Mouse (Mus musculus) thymus, postnatal 4 days (tissue): Measurements from ENCODE around the gene Acsl4.

ENCODE experiments used
- DNase-seq: peaks from one replicate; pipeline ENCODE4 v3.0.0; 2021

Acsl4 gene

DNA sequence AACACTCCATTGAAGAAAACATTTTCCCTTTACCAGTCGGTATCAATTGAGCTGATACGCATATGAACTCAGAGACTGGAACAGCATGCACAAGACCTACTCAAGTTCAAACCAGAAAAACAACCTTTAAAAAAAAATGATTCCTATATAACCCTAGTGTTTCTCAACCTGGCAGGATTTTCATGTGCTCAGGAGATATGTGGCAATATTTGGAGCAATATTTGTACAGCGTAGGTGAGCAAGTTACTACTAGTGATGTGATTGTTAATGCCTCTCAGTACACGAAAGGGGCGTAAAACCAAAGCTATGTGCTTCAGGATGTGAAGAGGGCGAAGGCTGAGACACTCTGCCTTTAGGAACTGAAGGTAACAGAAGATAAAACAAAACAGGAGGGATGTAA is 54.1 kb downstream of the Acsl4 start:
- no peak for DNase-seq

DNA sequence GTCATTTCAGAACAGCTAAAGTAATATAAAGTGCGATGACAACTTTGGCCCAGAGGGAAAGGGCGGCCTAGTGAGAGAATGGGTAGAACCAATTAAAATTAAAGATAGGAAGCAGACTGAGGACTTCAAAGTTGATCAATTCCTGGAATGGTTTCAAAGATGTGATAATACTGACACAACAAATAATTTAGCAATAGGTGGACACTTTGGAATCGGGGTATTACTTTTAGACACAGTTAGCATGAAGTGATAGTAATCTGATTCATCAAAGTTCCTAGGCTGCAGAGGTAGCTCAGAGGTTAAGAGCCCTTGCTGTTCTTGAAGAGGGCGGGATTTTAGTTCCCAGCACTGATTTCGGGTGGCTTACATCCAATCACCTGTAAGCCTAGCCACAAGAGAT is 54.8 kb downstream of the Acsl4 start:
- DNase-seq = no peak

DNA sequence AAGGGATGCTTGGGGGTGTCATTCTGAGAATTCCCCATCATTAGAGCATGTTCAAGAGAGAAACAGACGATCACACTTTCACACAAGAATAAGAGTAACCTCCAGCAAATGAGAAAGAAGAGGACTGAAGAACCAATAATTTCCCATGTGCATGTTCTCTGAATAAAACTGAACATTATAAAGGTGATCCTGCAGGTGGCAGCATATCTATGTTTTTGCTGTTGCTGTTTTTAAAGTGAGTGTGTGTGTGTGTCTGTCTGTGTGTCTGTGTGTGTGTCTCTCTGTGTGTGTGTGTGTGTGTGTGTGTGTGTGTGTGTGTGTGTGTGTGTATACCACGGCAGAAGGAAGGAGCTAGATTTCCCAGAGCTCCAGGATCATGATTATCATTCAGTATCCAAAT is 64.6 kb downstream of the Acsl4 start:
- DNase-seq = peak; percentile 12

DNA sequence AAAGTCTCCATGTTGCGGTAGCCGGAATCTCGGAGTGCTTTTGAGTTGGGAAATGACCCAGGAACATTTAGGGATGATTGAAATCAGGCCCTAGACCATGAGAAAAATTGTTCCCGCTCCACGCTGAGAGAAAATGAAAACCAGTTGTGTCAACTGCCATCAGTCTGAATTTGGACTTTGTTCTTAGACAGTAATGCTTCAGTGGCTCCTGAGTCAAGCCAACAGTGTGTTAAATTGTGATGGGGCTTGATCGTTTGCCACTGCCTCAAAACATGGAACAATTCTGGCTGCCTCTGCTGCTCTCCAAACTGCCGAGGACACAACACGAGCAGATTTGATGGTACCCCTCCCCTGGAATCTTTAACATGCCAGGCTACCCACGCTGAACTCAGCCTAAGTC is 74.2 kb downstream of the Acsl4 start:
- DNase-seq = no peak

DNA sequence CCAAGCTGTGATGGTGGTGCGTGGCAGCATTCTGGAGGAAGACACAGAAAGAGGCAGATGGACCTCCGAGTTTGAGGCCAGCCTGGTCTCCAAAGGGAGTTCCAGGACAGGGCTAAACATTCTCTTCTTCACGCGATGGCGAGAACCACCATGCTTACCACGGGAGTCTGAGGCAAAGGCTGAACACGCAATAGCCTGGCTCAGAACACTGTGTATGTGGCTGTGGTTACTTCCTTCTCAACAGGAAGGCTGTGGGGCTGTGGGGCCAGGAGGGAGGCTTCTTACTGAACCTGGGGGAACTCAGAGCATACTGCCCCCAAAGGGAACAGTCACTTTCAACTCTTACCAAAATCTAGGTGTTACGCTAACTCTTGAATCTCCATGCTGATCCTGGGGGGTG is 75.1 kb downstream of the Acsl4 start:
- DNase-seq = peak; percentile 24

DNA sequence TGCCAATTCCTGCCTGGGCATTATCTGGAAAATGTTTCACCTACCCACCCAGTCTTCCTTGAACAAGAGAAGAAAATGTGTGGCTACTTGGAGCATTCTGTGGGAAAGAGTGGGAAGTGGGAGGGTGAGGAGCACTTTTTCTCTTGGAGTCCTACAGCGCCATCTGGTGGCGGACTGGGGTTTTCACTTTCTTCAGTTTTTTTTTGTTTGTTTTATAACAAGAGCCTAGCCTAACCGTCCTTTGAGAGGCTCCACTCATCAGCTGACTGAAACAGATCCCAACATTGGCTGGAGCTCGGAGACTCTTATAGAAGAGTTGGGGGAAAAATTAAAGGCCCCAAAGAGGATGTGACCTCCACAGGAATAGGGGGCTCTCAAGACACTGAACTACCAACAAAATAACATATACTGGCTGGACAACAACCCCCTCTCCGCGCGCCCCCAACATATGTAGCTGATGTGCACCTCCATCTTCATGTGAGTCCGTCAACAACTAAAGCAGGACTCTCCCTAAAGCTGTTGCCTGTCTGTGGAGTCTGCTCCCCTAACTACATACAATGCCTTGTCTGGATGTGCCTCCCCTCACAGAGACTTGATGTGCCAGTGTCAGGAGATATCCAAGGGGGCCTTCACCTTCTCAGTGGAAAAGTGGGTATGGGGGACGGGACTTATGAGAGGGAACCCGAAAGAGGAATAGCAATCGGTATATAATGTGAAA is 75.9 kb downstream of the Acsl4 start:
- peak; percentile 66 for DNase-seq

DNA sequence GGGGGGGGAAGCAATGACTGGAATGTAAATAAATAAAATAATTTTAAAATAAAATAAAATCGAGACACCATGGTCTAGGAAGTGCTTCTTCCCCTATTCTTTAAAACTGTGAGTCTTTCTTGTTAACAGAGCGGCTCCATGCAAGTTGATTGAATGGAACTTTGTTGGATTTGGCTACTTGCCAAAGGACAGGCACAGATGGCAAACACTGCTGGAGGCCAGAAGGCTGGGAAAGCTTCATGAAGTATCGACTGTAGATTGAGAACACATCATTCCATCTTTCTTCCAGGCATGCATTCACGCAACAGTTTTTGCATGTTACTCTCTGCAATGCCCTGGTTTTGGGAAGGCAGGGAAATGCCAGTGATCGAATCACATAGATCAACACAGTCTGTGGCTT is 79.9 kb downstream of the Acsl4 start:
- no peak for DNase-seq

DNA sequence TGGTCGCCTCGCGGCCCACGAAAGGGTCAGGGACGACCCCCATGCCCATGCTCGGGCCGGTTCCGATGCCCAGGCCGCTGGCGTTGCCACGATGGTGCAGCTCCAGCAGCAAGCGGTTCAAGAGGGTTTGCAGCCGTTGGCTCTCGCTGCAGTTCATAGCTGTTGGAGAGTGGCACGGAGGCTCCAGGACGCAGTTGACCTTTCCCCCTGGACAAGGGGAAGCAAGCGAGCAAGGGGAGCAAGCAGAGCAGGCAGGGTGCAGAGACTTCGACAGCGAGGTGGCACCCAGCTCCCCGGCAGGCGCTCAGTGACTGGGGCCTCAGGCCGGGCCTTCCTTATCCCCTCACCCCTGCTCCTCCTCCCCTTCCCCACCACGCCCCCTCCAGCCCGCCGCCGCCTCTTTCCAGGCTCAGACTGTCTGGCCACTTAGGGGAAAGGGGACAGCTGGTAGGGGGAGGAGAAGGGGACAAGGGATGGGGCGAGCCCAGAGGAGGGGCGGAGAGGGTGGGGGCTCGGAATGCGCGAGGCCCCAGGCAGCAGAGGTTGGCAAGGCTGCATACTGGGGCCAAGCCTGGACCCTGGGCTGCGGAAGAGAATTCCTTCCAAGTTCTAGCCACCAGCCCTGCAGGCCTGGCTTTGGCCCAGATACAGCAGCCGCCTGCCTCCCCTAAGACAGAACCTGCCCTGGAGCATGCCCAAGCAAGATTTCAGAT is 84.3 kb downstream of the Acsl4 start, which contains the start of gene Kcne1l:
TSS of gene Kcne1l (minus strand) at position 426 of the 713 bp plus-strand sequence.
- DNase-seq = no peak

DNA sequence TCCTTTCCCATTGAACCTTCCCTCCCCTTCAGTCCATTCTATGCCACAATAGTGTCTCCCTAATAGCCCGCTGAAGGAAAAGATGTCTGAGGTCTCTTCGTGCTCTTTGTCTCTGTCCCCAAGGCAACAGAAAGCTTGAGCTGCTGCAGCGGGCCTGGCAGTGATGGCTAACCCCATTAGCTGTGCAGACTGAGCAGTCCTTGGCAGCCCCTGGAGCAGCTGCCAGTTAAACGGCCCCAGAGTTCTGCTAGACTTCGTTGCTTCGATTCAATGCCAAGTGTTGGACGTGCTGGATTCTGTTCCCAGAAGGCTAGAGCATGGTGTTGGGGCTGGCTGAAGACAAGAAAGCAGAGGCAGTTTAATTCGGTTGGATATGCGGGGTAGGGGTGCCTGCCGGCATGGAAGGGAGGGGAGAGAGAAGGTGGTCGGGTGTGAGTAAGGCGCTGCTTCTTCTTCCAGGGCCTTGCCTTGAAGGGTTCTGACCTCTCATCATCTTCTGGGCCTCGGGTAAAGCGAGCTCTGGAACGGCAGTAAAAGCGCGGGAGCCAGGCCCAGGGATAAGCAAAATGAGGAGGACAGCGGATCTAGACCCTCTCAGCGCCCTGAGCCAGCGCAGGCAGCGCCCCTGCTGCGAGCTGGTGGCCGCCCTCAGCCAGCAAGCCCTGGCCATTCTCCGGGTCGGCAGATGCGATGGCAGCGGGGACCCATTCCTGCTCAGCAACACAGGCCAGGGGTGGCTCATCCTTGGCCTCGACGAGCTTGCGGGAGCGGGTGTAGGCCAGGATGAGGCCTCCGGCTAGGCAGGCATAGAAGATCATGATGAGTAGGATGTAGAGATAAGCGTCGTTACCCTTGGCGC is 85.1 kb downstream of the Acsl4 start:
- no peak for DNase-seq

DNA sequence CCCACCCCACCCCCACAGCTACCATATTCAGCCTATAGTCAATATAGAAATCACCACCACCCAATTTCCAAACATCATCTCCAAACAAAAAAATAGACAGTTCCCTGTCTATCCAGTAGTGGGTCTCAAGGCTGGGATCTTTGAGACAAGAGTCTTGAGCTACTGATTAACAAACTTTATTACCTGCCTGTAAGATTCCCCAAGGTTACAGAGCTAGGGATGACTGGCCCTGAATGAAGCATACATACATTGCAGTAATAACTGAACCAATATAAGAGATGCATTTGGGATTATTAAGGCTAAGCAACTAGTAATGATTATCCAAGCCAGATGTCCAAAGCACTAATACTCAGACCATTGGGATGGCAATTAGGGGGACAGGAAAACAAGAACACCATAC is 85.7 kb downstream of the Acsl4 start:
- DNase-seq = no peak

DNA sequence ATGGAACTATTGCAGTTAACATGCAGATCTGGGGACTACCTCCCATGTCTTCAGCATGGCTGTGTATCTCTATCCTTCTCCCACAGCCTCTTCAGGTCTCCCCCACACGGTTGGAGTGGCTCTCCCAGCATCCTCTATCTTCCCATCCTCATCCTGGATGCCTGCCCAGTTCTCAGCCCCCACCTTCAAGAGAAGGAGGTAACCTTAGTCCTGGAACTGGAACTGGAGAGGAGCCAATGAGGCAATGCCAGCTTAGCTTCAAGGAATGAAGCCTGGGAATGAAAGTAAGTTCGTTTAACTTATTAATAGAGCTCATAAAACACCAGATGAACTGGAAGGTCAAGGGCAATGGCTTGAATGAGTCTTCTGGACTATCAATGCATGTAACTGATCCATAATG is 86.9 kb downstream of the Acsl4 start:
- no peak for DNase-seq

DNA sequence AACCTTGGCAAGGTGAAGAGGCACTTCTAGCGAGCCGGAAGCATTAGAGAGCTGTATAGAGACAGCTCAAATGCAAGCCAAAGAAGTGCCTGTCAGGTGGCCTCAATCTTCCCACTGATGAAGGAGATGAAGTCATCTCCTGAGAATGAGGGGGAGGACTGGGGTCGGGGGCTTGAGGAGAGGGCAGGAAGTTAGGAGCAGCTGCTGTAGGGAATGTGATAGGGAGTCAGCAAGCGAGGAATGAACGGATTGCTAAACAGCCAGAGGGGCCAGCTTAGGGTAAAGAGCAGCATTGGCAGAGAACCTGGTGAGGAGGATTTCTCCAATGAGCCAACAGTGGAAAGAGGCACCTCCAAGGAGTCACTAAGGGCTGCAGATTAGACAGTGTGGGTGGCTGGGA is 104.4 kb downstream of the Acsl4 start:
- DNase-seq = no peak

DNA sequence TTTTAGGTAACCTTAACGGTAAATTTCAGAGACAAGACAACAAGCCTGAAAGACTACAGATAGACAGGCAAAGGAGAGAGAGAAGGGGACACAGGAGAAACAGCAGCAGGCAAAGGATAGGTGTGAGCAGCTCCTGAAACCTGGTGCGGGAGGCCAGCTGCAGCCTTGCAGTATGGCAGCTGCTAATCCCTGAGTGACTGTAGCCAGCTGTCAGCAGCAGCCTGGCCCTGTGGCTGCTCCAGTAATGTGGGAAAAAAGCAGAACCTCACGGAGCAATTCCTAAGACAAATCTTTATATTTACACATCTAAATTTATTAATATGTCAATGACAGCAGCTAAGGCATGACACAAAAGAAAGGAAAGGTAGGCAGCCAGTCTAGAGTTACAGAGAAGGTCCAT is 113.8 kb downstream of the Acsl4 start:
- no peak for DNase-seq

DNA sequence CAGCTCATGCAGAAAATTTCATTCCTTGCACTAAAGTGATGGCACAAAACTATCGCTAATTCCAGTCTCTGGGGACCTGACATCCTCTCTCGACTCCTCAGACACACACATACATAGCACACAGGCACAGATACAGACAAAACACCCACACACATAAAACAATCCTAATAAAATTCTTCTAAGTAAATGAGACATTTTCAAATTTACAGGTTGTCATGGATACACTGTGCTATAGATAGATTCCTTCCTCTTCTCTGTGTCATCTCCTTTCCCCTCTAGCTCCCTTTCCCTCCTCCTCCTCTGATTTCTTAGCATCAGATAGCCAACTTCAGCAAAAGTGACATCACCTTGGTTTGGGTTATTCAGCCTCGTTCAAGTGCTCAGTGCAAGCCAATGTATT is 114.3 kb downstream of the Acsl4 start:
- DNase-seq = no peak
